Mouse (Mus musculus): ENCODE results near the gene Cyth4. TPM values are rescaled to one million over a fixed set of nuclear protein-coding genes. Genes with fewer than 3 reads are reported as not detected.

Gene Cyth4
- polyA plus RNA-seq, 2 experiments, result 6.9 to 9.0 TPM

- Histone ChIP-seq H3K4me3 (replicated peaks; ENCODE audit: low read length) (no peak overlapping the region), H3K27ac (replicated peaks; ENCODE audit: low read depth, low read length) (no peak overlapping the region), H3K9ac (ENCODE audit: low read depth, low read length, severe bottlenecking) (no peak overlapping the region), H3K4me1 (ENCODE audit: control insufficient read depth, insufficient read depth, low read length) (no peaks in the 10 kb centered on the region), H3K4me2 (replicated peaks; ENCODE audit: low read depth, low read length, severe bottlenecking) (no peak overlapping the region), H3K9me3 (ENCODE audit: control insufficient read depth, low read length) (no peaks in the 10 kb centered on the region), H3K36me3 (ENCODE audit: control insufficient read depth, insufficient read depth, low read length) (no peaks in the 10 kb centered on the region), H3K27me3 (ENCODE audit: control insufficient read depth, insufficient read depth, low read length) (no peaks in the 10 kb centered on the region)
- WGBS, result 81% methylated on average over 14 of the region's 14 CpGs
- TF ChIP-seq POLR2A (IDR thresholded peaks at IDR 0.05; ENCODE audit: borderline replicate concordance, extremely low read depth, insufficient read depth, insufficient read length), result no peak
- DNase-seq (ENCODE audit: low spot score), result no peak
- ATAC-seq (ENCODE audit: low FRiP score, low read depth), result no peak
Observed at GRCm38 (mm10) chr15:78592452-78592968, 4.3 kb upstream of the Cyth4 start.

- H3K9ac ChIP-seq (ENCODE audit: low read depth, low read length, severe bottlenecking), result no peak overlapping the region
- H3K4me2 ChIP-seq (replicated peaks; ENCODE audit: low read depth, low read length, severe bottlenecking), result no peak overlapping the region
- DNase-seq (ENCODE audit: low spot score), result no peak
- H3K36me3 ChIP-seq (ENCODE audit: control insufficient read depth, insufficient read depth, low read length), result no peaks in the 10 kb centered on the region
- H3K4me3 ChIP-seq (replicated peaks; ENCODE audit: low read length), result no peak overlapping the region
- TF ChIP-seq POLR2A (IDR thresholded peaks at IDR 0.05; ENCODE audit: borderline replicate concordance, extremely low read depth, insufficient read depth, insufficient read length), result no peak
- ATAC-seq (ENCODE audit: low FRiP score, low read depth), result no peak
- H3K27ac ChIP-seq (replicated peaks; ENCODE audit: low read depth, low read length), result no peak overlapping the region
- H3K27me3 ChIP-seq (ENCODE audit: control insufficient read depth, insufficient read depth, low read length), result no peaks in the 10 kb centered on the region
- WGBS, result 83% methylated on average over 7 of the region's 7 CpGs
- H3K9me3 ChIP-seq (ENCODE audit: control insufficient read depth, low read length), result no peaks in the 10 kb centered on the region
- no peaks in the 10 kb centered on the region for H3K4me1 ChIP-seq (ENCODE audit: control insufficient read depth, insufficient read depth, low read length)
Observed at GRCm38 (mm10) chr15:78593896-78594425, 2.9 kb upstream of the Cyth4 start.

GRCm38 (mm10) chr15:78594831-78595230 is 2.0 kb upstream of the Cyth4 start:
- H3K9me3 ChIP-seq (ENCODE audit: control insufficient read depth, low read length), result no peaks in the 10 kb centered on the region
- TF ChIP-seq POLR2A (IDR thresholded peaks at IDR 0.05; ENCODE audit: borderline replicate concordance, extremely low read depth, insufficient read depth, insufficient read length), result no peak
- H3K27ac ChIP-seq (replicated peaks; ENCODE audit: low read depth, low read length), result no peak overlapping the region
- H3K27me3 ChIP-seq (ENCODE audit: control insufficient read depth, insufficient read depth, low read length), result no peaks in the 10 kb centered on the region
- no peaks in the 10 kb centered on the region for H3K36me3 ChIP-seq (ENCODE audit: control insufficient read depth, insufficient read depth, low read length)
- DNase-seq (ENCODE audit: low spot score), result no peak
- no peaks in the 10 kb centered on the region for H3K4me1 ChIP-seq (ENCODE audit: control insufficient read depth, insufficient read depth, low read length)
- no peak overlapping the region for H3K4me3 ChIP-seq (replicated peaks; ENCODE audit: low read length)
- H3K9ac ChIP-seq (ENCODE audit: low read depth, low read length, severe bottlenecking), result no peak overlapping the region
- H3K4me2 ChIP-seq (replicated peaks; ENCODE audit: low read depth, low read length, severe bottlenecking), result no peak overlapping the region
- WGBS, result 83% methylated on average over 2 of the region's 2 CpGs
- ATAC-seq (ENCODE audit: low FRiP score, low read depth), result no peak

- no peak for ATAC-seq (ENCODE audit: low FRiP score, low read depth)
- Histone ChIP-seq H3K4me3 (replicated peaks; ENCODE audit: low read length) (no peak overlapping the region), H3K4me2 (replicated peaks; ENCODE audit: low read depth, low read length, severe bottlenecking) (no peak overlapping the region), H3K4me1 (ENCODE audit: control insufficient read depth, insufficient read depth, low read length) (no peaks in the 10 kb centered on the region), H3K9ac (ENCODE audit: low read depth, low read length, severe bottlenecking) (no peak overlapping the region), H3K27me3 (ENCODE audit: control insufficient read depth, insufficient read depth, low read length) (no peaks in the 10 kb centered on the region), H3K9me3 (ENCODE audit: control insufficient read depth, low read length) (no peaks in the 10 kb centered on the region), H3K27ac (replicated peaks; ENCODE audit: low read depth, low read length) (no peak overlapping the region), H3K36me3 (ENCODE audit: control insufficient read depth, insufficient read depth, low read length) (no peaks in the 10 kb centered on the region)
- 68% methylated on average over 5 of the region's 5 CpGs for WGBS
- DNase-seq (ENCODE audit: low spot score), result no peak
- no peak for TF ChIP-seq POLR2A (IDR thresholded peaks at IDR 0.05; ENCODE audit: borderline replicate concordance, extremely low read depth, insufficient read depth, insufficient read length)
Observed at GRCm38 (mm10) chr15:78595468-78595867, 1.4 kb upstream of the Cyth4 start.

GRCm38 (mm10) chr15:78596504-78596903 is 343 bp upstream of the Cyth4 start:
- Histone ChIP-seq H3K4me2 (replicated peaks; ENCODE audit: low read depth, low read length, severe bottlenecking) (no peak overlapping the region), H3K4me1 (ENCODE audit: control insufficient read depth, insufficient read depth, low read length) (no peaks in the 10 kb centered on the region), H3K27ac (replicated peaks; ENCODE audit: low read depth, low read length) (no peak overlapping the region), H3K4me3 (replicated peaks; ENCODE audit: low read length) (no peak overlapping the region), H3K27me3 (ENCODE audit: control insufficient read depth, insufficient read depth, low read length) (no peaks in the 10 kb centered on the region), H3K9me3 (ENCODE audit: control insufficient read depth, low read length) (no peaks in the 10 kb centered on the region), H3K36me3 (ENCODE audit: control insufficient read depth, insufficient read depth, low read length) (no peaks in the 10 kb centered on the region), H3K9ac (ENCODE audit: low read depth, low read length, severe bottlenecking) (no peak overlapping the region)
- no peak for TF ChIP-seq POLR2A (IDR thresholded peaks at IDR 0.05; ENCODE audit: borderline replicate concordance, extremely low read depth, insufficient read depth, insufficient read length)
- no peak for DNase-seq (ENCODE audit: low spot score)
- ATAC-seq (ENCODE audit: low FRiP score, low read depth), result no peak
- WGBS, result 87% methylated on average over 6 of the region's 6 CpGs
